In the genomic region with DNA sequence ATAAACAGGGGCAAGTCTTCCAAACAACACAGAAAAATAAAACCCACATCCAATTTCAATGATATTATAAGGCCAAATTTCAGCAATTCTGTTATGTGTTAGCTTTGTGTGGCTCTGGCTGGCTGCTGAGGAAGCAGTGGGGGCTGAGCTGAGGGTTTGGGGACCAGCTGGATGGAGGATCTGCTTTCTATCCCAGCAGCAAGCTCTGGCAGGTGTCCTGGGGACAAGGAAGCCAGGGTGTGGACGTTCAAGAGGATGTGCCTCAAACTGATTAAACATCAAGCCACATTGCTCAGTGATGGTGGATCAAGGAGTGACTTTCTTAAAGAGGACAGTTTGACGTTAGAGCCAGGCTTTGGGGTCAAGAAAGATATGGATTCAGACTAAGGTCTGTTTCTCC, we compare ENCODE assay signal across 25 mouse cellular contexts.
A peak's percentile ranks its signal among the peaks of the same experiment; 100 is the strongest.
DNase-seq lines count a peak whose midpoint lies in the region; ATAC-seq and TF ChIP-seq lines count a peak whose summit lies in the region.
"Had no signal": no experiment of that assay in that cellular context is flagged by ENCODE, and none has a peak within 500 bp of the region (broad histone marks: within the 10 kb centered on the region; RNA-seq: fewer than 3 reads in every experiment).

No protein-coding gene starts in this region.

- H3K4me1 ChIP-seq in intestine, embryonic 14.5 days (replicated peaks; ENCODE audit: control insufficient read depth, insufficient read depth, low read length) = no peaks in the 10 kb centered on the region
- H3K4me1 ChIP-seq in intestine, postnatal 0 days (replicated peaks; ENCODE audit: control insufficient read depth, insufficient read depth, low read length) = no peaks in the 10 kb centered on the region
- H3K4me1 ChIP-seq: embryonic facial prominence, embryonic 12.5 days; embryonic facial prominence, embryonic 15.5 days; heart, embryonic 12.5 days; heart, embryonic 15.5 days; hindbrain, embryonic 13.5 days had no signal

- 53% methylated on average over 2 of the region's 2 CpGs for WGBS in intestine, embryonic 14.5 days
- 40% methylated on average over 2 of the region's 2 CpGs for WGBS in intestine, postnatal 0 days

- H3K27ac ChIP-seq in intestine, embryonic 14.5 days (ENCODE audit: low read depth) = no peak overlapping the region
- H3K27ac ChIP-seq in intestine, postnatal 0 days (ENCODE audit: low read depth, low read length) = no peak overlapping the region
- peak overlapping the region; percentile 23; the same call in 1 of the 2 replicates for H3K27ac ChIP-seq in layer of hippocampus, adult 2 months
- H3K27ac ChIP-seq: embryonic facial prominence, embryonic 12.5 days; embryonic facial prominence, embryonic 15.5 days; heart, adult 2 months; heart, embryonic 15.5 days; hindbrain, embryonic 13.5 days had no signal

- DNase-seq in heart, adult 11 months = peak; percentile 84
- no peak for DNase-seq in heart, adult 8-10 months (ENCODE audit: low spot score)
- peak; percentile 18 for DNase-seq in intestine, embryonic 14.5 days (ENCODE audit: low spot score)
- no peak for DNase-seq in layer of hippocampus, adult 2 months (ENCODE audit: low spot score in 2 of 2)
- no peak for DNase-seq in layer of hippocampus, postnatal 10 days (ENCODE audit: low spot score in 2 of 2)
- peak; percentile 28 for DNase-seq in lung, postnatal 36 days
- DNase-seq in lung, postnatal 25 days (ENCODE audit: low spot score) = no peak
- DNase-seq: adrenal gland, adult 2 months; adrenal gland, postnatal 14 days; cerebellum, adult 11 months; cerebellum, adult 2 months; cerebellum, adult 9-11 months; cerebellum, postnatal 25 days; forebrain, postnatal 0 days; heart, adult 2 months had no signal

- H3K4me2 ChIP-seq in intestine, embryonic 14.5 days (ENCODE audit: low read length) = no peak overlapping the region
- no peak overlapping the region for H3K4me2 ChIP-seq in intestine, postnatal 0 days (replicated peaks; ENCODE audit: low read depth)
- H3K4me2 ChIP-seq: embryonic facial prominence, embryonic 12.5 days; embryonic facial prominence, embryonic 15.5 days; heart, embryonic 12.5 days; heart, embryonic 15.5 days; hindbrain, embryonic 13.5 days had no signal

- no peaks in the 10 kb centered on the region for H3K9me3 ChIP-seq in intestine, embryonic 14.5 days (ENCODE audit: control insufficient read depth, low read length)
- no peaks in the 10 kb centered on the region for H3K9me3 ChIP-seq in intestine, postnatal 0 days (ENCODE audit: control insufficient read depth)
- H3K9me3 ChIP-seq: embryonic facial prominence, embryonic 12.5 days; embryonic facial prominence, embryonic 15.5 days; heart, embryonic 12.5 days; heart, embryonic 15.5 days; hindbrain, embryonic 10.5 days; hindbrain, embryonic 13.5 days had no signal

- no peaks in the 10 kb centered on the region for H3K27me3 ChIP-seq in intestine, embryonic 14.5 days (replicated peaks; ENCODE audit: control insufficient read depth, insufficient read depth, low read length)
- no peaks in the 10 kb centered on the region for H3K27me3 ChIP-seq in intestine, postnatal 0 days (replicated peaks; ENCODE audit: control insufficient read depth, insufficient read depth, low read length)
- H3K27me3 ChIP-seq: embryonic facial prominence, embryonic 12.5 days; embryonic facial prominence, embryonic 15.5 days; heart, embryonic 12.5 days; heart, embryonic 15.5 days; hindbrain, embryonic 13.5 days had no signal

- no peak overlapping the region for H3K9ac ChIP-seq in intestine, embryonic 14.5 days (ENCODE audit: low read length)
- H3K9ac ChIP-seq in intestine, postnatal 0 days (ENCODE audit: low read depth, low read length) = no peak overlapping the region
- H3K9ac ChIP-seq: embryonic facial prominence, embryonic 12.5 days; embryonic facial prominence, embryonic 15.5 days; forebrain, postnatal 0 days; heart, embryonic 12.5 days; heart, embryonic 15.5 days; hindbrain, embryonic 13.5 days had no signal

- no peak for TF ChIP-seq CTCF in intestine, postnatal 0 days (IDR thresholded peaks at IDR 0.05; ENCODE audit: low read depth)
- TF ChIP-seq CTCF in layer of hippocampus, adult 2 months (conservative IDR thresholded peaks at IDR 0.05) = no peak

- H3K4me3 ChIP-seq in intestine, embryonic 14.5 days (ENCODE audit: low read depth, low read length) = no peak overlapping the region
- no peak overlapping the region for H3K4me3 ChIP-seq in intestine, postnatal 0 days (ENCODE audit: low read depth, low read length)
- H3K4me3 ChIP-seq in layer of hippocampus, adult 2 months = no peak overlapping the region
- H3K4me3 ChIP-seq: embryonic facial prominence, embryonic 12.5 days; embryonic facial prominence, embryonic 15.5 days; heart, adult 2 months; heart, embryonic 12.5 days; heart, embryonic 15.5 days; hindbrain, embryonic 10.5 days; hindbrain, embryonic 13.5 days had no signal

- ATAC-seq in intestine, embryonic 14.5 days (replicated peaks; ENCODE audit: low FRiP score, low TSS enrichment, low read depth) = no peak
- ATAC-seq in intestine, postnatal 0 days = no peak
- ATAC-seq: CD4-positive, CD25-positive, alpha-beta regulatory T cell, adult 4 months; forebrain, embryonic 14.5 days; forebrain, postnatal 0 days; hindbrain, embryonic 16.5 days had no signal

- H3K36me3 ChIP-seq in intestine, embryonic 14.5 days (ENCODE audit: control insufficient read depth, insufficient read depth, low read length) = no peaks in the 10 kb centered on the region
- no peaks in the 10 kb centered on the region for H3K36me3 ChIP-seq in intestine, postnatal 0 days (ENCODE audit: control insufficient read depth, insufficient read depth)
- H3K36me3 ChIP-seq: embryonic facial prominence, embryonic 12.5 days; embryonic facial prominence, embryonic 15.5 days; heart, embryonic 12.5 days; heart, embryonic 15.5 days; hindbrain, embryonic 10.5 days; hindbrain, embryonic 13.5 days had no signal

Comparison
In these comparisons a context has a peak if more than half of its experiments do, and no peak if none do; other contexts are left out.
1. DNase-seq: peak in heart, adult 11 months (single experiment), intestine, embryonic 14.5 days (single experiment) and lung, postnatal 36 days (single experiment); none in heart, adult 8-10 months (single experiment), layer of hippocampus, adult 2 months (0 of 2), layer of hippocampus, postnatal 10 days (0 of 2) and lung, postnatal 25 days (single experiment).